Mouse (Mus musculus): ENCODE measurements at regions not wholly inside any gene's neighbourhood (a gene's known extent, or its start where the extent isn't known, plus 50 kb on each side); places are given as distances from the start of the nearest gene placed in this dataset.

- no peak for ATAC-seq (ENCODE audit: insufficient read depth, low FRiP score, low read depth)
- Histone ChIP-seq H3K9ac (no peak overlapping the region), H3K27me3 (replicated peaks) (no peaks in the 10 kb centered on the region), H3K36me3 (no peaks in the 10 kb centered on the region), H3K4me1 (no peaks in the 10 kb centered on the region), H3K27ac (no peak overlapping the region), H3K9me3 (no peaks in the 10 kb centered on the region), H3K4me2 (no peak overlapping the region), H3K4me3 (replicated peaks) (no peak overlapping the region)
- 48% methylated on average over 3 of the region's 3 CpGs for WGBS
These were observed 328.5 kb downstream of the Glrx3 start for GRCm38 (mm10) chr7:137765961-137766360.

GRCm38 (mm10) chr7:137766721-137767120, 329.3 kb downstream of the Glrx3 start:
- H3K27me3 ChIP-seq (replicated peaks) = no peaks in the 10 kb centered on the region

GRCm38 (mm10) chr7:137773051-137773964, 335.9 kb downstream of the Glrx3 start:
- Histone ChIP-seq H3K36me3 (no peaks in the 10 kb centered on the region), H3K27me3 (replicated peaks) (no peaks in the 10 kb centered on the region), H3K9me3 (no peaks in the 10 kb centered on the region), H3K4me3 (replicated peaks) (no peak overlapping the region), H3K27ac (no peak overlapping the region), H3K9ac (no peak overlapping the region), H3K4me1 (no peaks in the 10 kb centered on the region), H3K4me2 (no peak overlapping the region)
- WGBS = 82% methylated on average over 7 of the region's 7 CpGs
- ATAC-seq (ENCODE audit: insufficient read depth, low FRiP score, low read depth) = no peak

More at GRCm38 (mm10) chr7:137766721-137767120, 329.3 kb downstream of the Glrx3 start:
- no peak for ATAC-seq (ENCODE audit: insufficient read depth, low FRiP score, low read depth)
- no peaks in the 10 kb centered on the region for H3K36me3 ChIP-seq
- no peak overlapping the region for H3K4me3 ChIP-seq (replicated peaks)
- no peak overlapping the region for H3K9ac ChIP-seq
- no peaks in the 10 kb centered on the region for H3K9me3 ChIP-seq
- WGBS = 61% methylated on average over 2 of the region's 2 CpGs
- no peak overlapping the region for H3K4me2 ChIP-seq
- H3K4me1 ChIP-seq = no peaks in the 10 kb centered on the region
- no peak overlapping the region for H3K27ac ChIP-seq

GRCm38 (mm10) chr7:137773965-137774310, 336.5 kb downstream of the Glrx3 start:
- WGBS = 75% methylated on average over 7 of the region's 7 CpGs
- Histone ChIP-seq H3K4me2 (no peak overlapping the region), H3K36me3 (no peaks in the 10 kb centered on the region), H3K9me3 (no peaks in the 10 kb centered on the region), H3K4me1 (no peaks in the 10 kb centered on the region), H3K9ac (no peak overlapping the region), H3K4me3 (replicated peaks) (no peak overlapping the region), H3K27ac (no peak overlapping the region), H3K27me3 (replicated peaks) (no peaks in the 10 kb centered on the region)
- ATAC-seq (ENCODE audit: insufficient read depth, low FRiP score, low read depth) = no peak

- no peaks in the 10 kb centered on the region for H3K9me3 ChIP-seq
- H3K9ac ChIP-seq = no peak overlapping the region
- no peaks in the 10 kb centered on the region for H3K36me3 ChIP-seq
- H3K4me2 ChIP-seq = no peak overlapping the region
- H3K27me3 ChIP-seq (replicated peaks) = no peaks in the 10 kb centered on the region
- no peak; the same call in 1 of the 2 replicates for ATAC-seq (ENCODE audit: insufficient read depth, low FRiP score, low read depth)
- H3K27ac ChIP-seq = no peak overlapping the region
- H3K4me3 ChIP-seq (replicated peaks) = no peak overlapping the region
- H3K4me1 ChIP-seq = no peaks in the 10 kb centered on the region
These were observed 346.5 kb downstream of the Glrx3 start for GRCm38 (mm10) chr7:137783954-137784353.

GRCm38 (mm10) chr7:137805361-137805760, 367.9 kb downstream of the Glrx3 start:
- H3K4me2 ChIP-seq = no peak overlapping the region
- H3K9me3 ChIP-seq = no peaks in the 10 kb centered on the region
- no peaks in the 10 kb centered on the region for H3K4me1 ChIP-seq
- no peak overlapping the region for H3K4me3 ChIP-seq (replicated peaks)
- WGBS = 50% methylated on average over 6 of the region's 6 CpGs
- no peak overlapping the region for H3K9ac ChIP-seq
- H3K36me3 ChIP-seq = no peaks in the 10 kb centered on the region
- no peak for ATAC-seq (ENCODE audit: insufficient read depth, low FRiP score, low read depth)
- H3K27me3 ChIP-seq (replicated peaks) = no peaks in the 10 kb centered on the region
- no peak overlapping the region for H3K27ac ChIP-seq

GRCm38 (mm10) chr7:137812839-137813238, 375.4 kb downstream of the Glrx3 start:
- no peaks in the 10 kb centered on the region for H3K36me3 ChIP-seq
- 76% methylated on average over 3 of the region's 3 CpGs for WGBS
- no peaks in the 10 kb centered on the region for H3K4me1 ChIP-seq
- no peaks in the 10 kb centered on the region for H3K9me3 ChIP-seq
- H3K4me3 ChIP-seq (replicated peaks) = no peak overlapping the region
- H3K4me2 ChIP-seq = no peak overlapping the region
- H3K9ac ChIP-seq = no peak overlapping the region
- H3K27me3 ChIP-seq (replicated peaks) = no peaks in the 10 kb centered on the region
- H3K27ac ChIP-seq = no peak overlapping the region
- ATAC-seq (ENCODE audit: insufficient read depth, low FRiP score, low read depth) = no peak

GRCm38 (mm10) chr7:137840520-137840919, 403.1 kb downstream of the Glrx3 start:
- no peaks in the 10 kb centered on the region for H3K4me1 ChIP-seq
- no peak overlapping the region for H3K4me2 ChIP-seq
- no peaks in the 10 kb centered on the region for H3K36me3 ChIP-seq
- 83% methylated on average over 2 of the region's 2 CpGs for WGBS
- H3K9me3 ChIP-seq = no peaks in the 10 kb centered on the region
- H3K9ac ChIP-seq = no peak overlapping the region
- no peaks in the 10 kb centered on the region for H3K27me3 ChIP-seq (replicated peaks)
- no peak overlapping the region for H3K4me3 ChIP-seq (replicated peaks)
- ATAC-seq (ENCODE audit: insufficient read depth, low FRiP score, low read depth) = no peak
- no peak overlapping the region for H3K27ac ChIP-seq

GRCm38 (mm10) chr7:137841044-137841443, 403.6 kb downstream of the Glrx3 start:
- Histone ChIP-seq H3K4me1 (no peaks in the 10 kb centered on the region), H3K4me3 (replicated peaks) (no peak overlapping the region), H3K36me3 (no peaks in the 10 kb centered on the region), H3K9me3 (no peaks in the 10 kb centered on the region), H3K4me2 (no peak overlapping the region), H3K27ac (no peak overlapping the region), H3K9ac (no peak overlapping the region), H3K27me3 (replicated peaks) (no peaks in the 10 kb centered on the region)
- WGBS = 42% methylated on average over 5 of the region's 5 CpGs
- no peak for ATAC-seq (ENCODE audit: insufficient read depth, low FRiP score, low read depth)

GRCm38 (mm10) chr7:137841456-137842100, 404.2 kb downstream of the Glrx3 start:
- Histone ChIP-seq H3K4me3 (replicated peaks) (no peak overlapping the region), H3K36me3 (no peaks in the 10 kb centered on the region), H3K27ac (no peak overlapping the region), H3K9me3 (no peaks in the 10 kb centered on the region), H3K9ac (no peak overlapping the region), H3K4me2 (no peak overlapping the region), H3K27me3 (replicated peaks) (no peaks in the 10 kb centered on the region), H3K4me1 (no peaks in the 10 kb centered on the region)
- no peak for ATAC-seq (ENCODE audit: insufficient read depth, low FRiP score, low read depth)
- 27% methylated on average over 8 of the region's 8 CpGs for WGBS

- ATAC-seq (ENCODE audit: insufficient read depth, low FRiP score, low read depth) = no peak
- H3K36me3 ChIP-seq = no peaks in the 10 kb centered on the region
- no peaks in the 10 kb centered on the region for H3K4me1 ChIP-seq
- no peaks in the 10 kb centered on the region for H3K9me3 ChIP-seq
- no peak overlapping the region for H3K27ac ChIP-seq
- no peaks in the 10 kb centered on the region for H3K27me3 ChIP-seq (replicated peaks)
- no peak overlapping the region for H3K4me3 ChIP-seq (replicated peaks)
- no peak overlapping the region for H3K4me2 ChIP-seq
- no peak overlapping the region for H3K9ac ChIP-seq
- 79% methylated on average over 11 of the region's 11 CpGs for WGBS
These were observed 410.4 kb downstream of the Glrx3 start for GRCm38 (mm10) chr7:137847856-137848255.

- Histone ChIP-seq H3K4me2 (no peak overlapping the region), H3K9ac (no peak overlapping the region), H3K9me3 (no peaks in the 10 kb centered on the region), H3K4me3 (replicated peaks) (no peak overlapping the region), H3K27ac (no peak overlapping the region), H3K4me1 (no peaks in the 10 kb centered on the region), H3K36me3 (no peaks in the 10 kb centered on the region), H3K27me3 (replicated peaks) (no peaks in the 10 kb centered on the region)
- no peak for ATAC-seq (ENCODE audit: insufficient read depth, low FRiP score, low read depth)
- WGBS = 36% methylated on average over 4 of the region's 4 CpGs
These were observed 413.6 kb downstream of the Glrx3 start for GRCm38 (mm10) chr7:137851061-137851460.

Measured in stomach, embryonic 15.5 days (tissue).